Mouse (Mus musculus) limb, embryonic 10.5 days (tissue): Measurements from ENCODE around the gene Terf2. TPM values are rescaled to one million over a fixed set of nuclear protein-coding genes. Genes with fewer than 3 reads are reported as not detected.

ENCODE experiments used
- DNase-seq: peaks from one replicate; pipeline ENCODE4 v3.0.0-alpha.2; 2017; ENCODE audit warnings: low spot score
- H3K27ac ChIP-seq: fragments of 300-500 bp; sonication (generic); 2 replicates; pipeline ENCODE4 v1.5.1; 2016; ENCODE audit warnings: mild to moderate bottlenecking
- H3K27me3 ChIP-seq: fragments of 300-500 bp; sonication (generic); 2 replicates; pipeline ENCODE4 v1.6.1; 2016; ENCODE audit warnings: low read depth, mild to moderate bottlenecking; ENCODE audit not compliant: poor library complexity, severe bottlenecking
- H3K36me3 ChIP-seq: fragments of 300-500 bp; sonication (generic); 2 replicates; pipeline ENCODE4 v1.6.1; 2016; ENCODE audit warnings: mild to moderate bottlenecking, moderate library complexity
- H3K4me1 ChIP-seq: fragments of 300-500 bp; sonication (generic); 2 replicates; pipeline ENCODE4 v1.6.1; 2016
- H3K4me3 ChIP-seq: fragments of 300-500 bp; sonication (generic); 2 replicates; pipeline ENCODE4 v1.5.1; 2016; ENCODE audit warnings: mild to moderate bottlenecking, moderate library complexity
- H3K9me3 ChIP-seq: fragments of 300-500 bp; sonication (generic); replicated peaks from 2 replicates; pipeline ENCODE4 v1.6.1; 2016; ENCODE audit warnings: mild to moderate bottlenecking
- WGBS: fragments of 180-500 bp; shearing (Covaris S2); methylation state at CpG from one replicate; pipeline ENCODE4 v1.1.7; 2016; 5-methylcytosine and 5-hydroxymethylcytosine counted together
- polyA plus RNA-seq: library from polyadenylated mRNA; unstranded; fragments of >200 nt; fragmentation: Nextera tagmentation; extraction: Ambion mirVana; gene quantifications from 2 replicates; pipeline ENCODE4 v1.2.1, GENCODE M21; 2016

Terf2 gene
- polyA plus RNA-seq, 1 experiment from 2014 or later, result 18.1 TPM

GRCm38 (mm10) chr8:107074128-107074527 lies 22.2 kb downstream of the Terf2 start:
- WGBS, result 94% methylated on average over 1 of the region's 1 CpGs
- no peak for DNase-seq
- H3K36me3 ChIP-seq, result peaks cover 99% of the 10 kb centered on the region

GRCm38 (mm10) chr8:107073706-107074105 lies 22.6 kb downstream of the Terf2 start:
- WGBS, result 84% methylated on average over 4 of the region's 4 CpGs

More at GRCm38 (mm10) chr8:107074128-107074527, 22.2 kb downstream of the Terf2 start:
- H3K4me1 ChIP-seq, result peaks cover 4% of the 10 kb centered on the region; the same call in 1 of the 2 replicates
- no peak overlapping the region for H3K27ac ChIP-seq
- no peaks in the 10 kb centered on the region for H3K9me3 ChIP-seq
- H3K4me3 ChIP-seq, result no peak overlapping the region
- no peaks in the 10 kb centered on the region for H3K27me3 ChIP-seq

GRCm38 (mm10) chr8:107065511-107066496 lies 30.5 kb downstream of the Terf2 start, which contains the start of gene Tmed6:
Tmed6 (minus strand) TSS chr8:107065644.
- H3K36me3 ChIP-seq, result peaks cover 26% of the 10 kb centered on the region
- WGBS, result 59% methylated on average over 17 of the region's 17 CpGs
- H3K27me3 ChIP-seq, result no peaks in the 10 kb centered on the region
- H3K27ac ChIP-seq, result no peak within 1 kb of the TSS
- H3K9me3 ChIP-seq, result no peaks in the 10 kb centered on the region
- DNase-seq, result no peak
- no peak within 1 kb of the TSS for H3K4me3 ChIP-seq
- H3K4me1 ChIP-seq, result peaks cover 11% of the 10 kb centered on the region

More at GRCm38 (mm10) chr8:107073706-107074105, 22.6 kb downstream of the Terf2 start:
- H3K27ac ChIP-seq, result no peak overlapping the region
- H3K9me3 ChIP-seq, result no peaks in the 10 kb centered on the region
- no peaks in the 10 kb centered on the region for H3K27me3 ChIP-seq
- no peak for DNase-seq
- H3K4me1 ChIP-seq, result peaks cover 4% of the 10 kb centered on the region; the same call in 1 of the 2 replicates
- H3K4me3 ChIP-seq, result no peak overlapping the region
- H3K36me3 ChIP-seq, result peaks cover 99% of the 10 kb centered on the region

GRCm38 (mm10) chr8:107062613-107063012 lies 33.7 kb downstream of the Terf2 start:
- 88% methylated on average over 1 of the region's 1 CpGs for WGBS
- no peaks in the 10 kb centered on the region for H3K9me3 ChIP-seq
- peaks cover 16% of the 10 kb centered on the region for H3K4me1 ChIP-seq
- H3K4me3 ChIP-seq, result no peak overlapping the region
- H3K36me3 ChIP-seq, result peaks cover 34% of the 10 kb centered on the region
- no peak for DNase-seq
- H3K27me3 ChIP-seq, result no peaks in the 10 kb centered on the region
- H3K27ac ChIP-seq, result no peak overlapping the region

GRCm38 (mm10) chr8:107056973-107057369 lies 39.4 kb downstream of the Terf2 start:
- no peak for DNase-seq
- peak overlapping the region; percentile 89 for H3K27ac ChIP-seq

GRCm38 (mm10) chr8:107056076-107056972 lies 40.0 kb downstream of the Terf2 start, which contains the start of the genes Cog8 and Nip7:
Cog8 (minus strand) TSS chr8:107056689.
Nip7 (plus strand) TSS chr8:107056877.
- H3K4me1 ChIP-seq, result peaks cover 16% of the 10 kb centered on the region
- peak within 1 kb of the TSS; percentile 89 for H3K27ac ChIP-seq
- H3K36me3 ChIP-seq, result peaks cover 73% of the 10 kb centered on the region
- H3K27me3 ChIP-seq, result no peaks in the 10 kb centered on the region
- H3K9me3 ChIP-seq, result no peaks in the 10 kb centered on the region
- peak within 1 kb of the TSS; percentile 82 for H3K4me3 ChIP-seq
- WGBS, result under 1% methylated on average over 88 of the region's 88 CpGs
- peak; percentile 97 for DNase-seq

More at GRCm38 (mm10) chr8:107056973-107057369, 39.4 kb downstream of the Terf2 start:
- Histone ChIP-seq H3K4me3 (peak overlapping the region; percentile 82), H3K36me3 (peaks cover 66% of the 10 kb centered on the region), H3K27me3 (no peaks in the 10 kb centered on the region), H3K9me3 (no peaks in the 10 kb centered on the region), H3K4me1 (peaks cover 16% of the 10 kb centered on the region)
- WGBS, result under 1% methylated on average over 33 of the region's 33 CpGs

GRCm38 (mm10) chr8:107052046-107052445 lies 44.3 kb downstream of the Terf2 start:
- peaks cover 28% of the 10 kb centered on the region for H3K4me1 ChIP-seq
- H3K4me3 ChIP-seq, result no peak overlapping the region
- H3K27ac ChIP-seq, result no peak overlapping the region
- H3K27me3 ChIP-seq, result no peaks in the 10 kb centered on the region
- WGBS, result 97% methylated on average over 8 of the region's 8 CpGs
- H3K36me3 ChIP-seq, result peaks cover 73% of the 10 kb centered on the region
- no peak for DNase-seq
- no peaks in the 10 kb centered on the region for H3K9me3 ChIP-seq

GRCm38 (mm10) chr8:107049480-107049879 lies 46.9 kb downstream of the Terf2 start:
- no peaks in the 10 kb centered on the region for H3K9me3 ChIP-seq
- H3K27me3 ChIP-seq, result no peaks in the 10 kb centered on the region
- H3K27ac ChIP-seq, result no peak overlapping the region; the same call in 1 of the 2 replicates
- peaks cover 23% of the 10 kb centered on the region for H3K4me1 ChIP-seq
- peaks cover 91% of the 10 kb centered on the region for H3K36me3 ChIP-seq
- no peak for DNase-seq
- H3K4me3 ChIP-seq, result peak overlapping the region; percentile 90
- 93% methylated on average over 4 of the region's 4 CpGs for WGBS

GRCm38 (mm10) chr8:107048061-107048941 lies 48.0 kb downstream of the Terf2 start, which contains the start of gene Pdf:
Pdf (minus strand) TSS chr8:107048614.
- DNase-seq, result peak; percentile 85
- peaks cover 23% of the 10 kb centered on the region for H3K4me1 ChIP-seq
- under 1% methylated on average over 87 of the region's 87 CpGs for WGBS
- no peaks in the 10 kb centered on the region for H3K9me3 ChIP-seq
- H3K27me3 ChIP-seq, result no peaks in the 10 kb centered on the region
- peak within 1 kb of the TSS; percentile 90 for H3K4me3 ChIP-seq
- H3K27ac ChIP-seq, result peak within 1 kb of the TSS; percentile 95
- H3K36me3 ChIP-seq, result peaks cover 91% of the 10 kb centered on the region

- Histone ChIP-seq H3K27me3 (no peaks in the 10 kb centered on the region), H3K9me3 (no peaks in the 10 kb centered on the region), H3K27ac (no peak overlapping the region), H3K4me3 (peak overlapping the region; percentile 90; the same call in 1 of the 2 replicates), H3K4me1 (peaks cover 23% of the 10 kb centered on the region), H3K36me3 (peaks cover 91% of the 10 kb centered on the region)
- DNase-seq, result no peak
- WGBS, result 91% methylated on average over 5 of the region's 5 CpGs
Measured at GRCm38 (mm10) chr8:107046976-107047375, 49.4 kb downstream of the Terf2 start.

GRCm38 (mm10) chr8:107045478-107045877 lies 50.9 kb downstream of the Terf2 start:
- 91% methylated on average over 6 of the region's 6 CpGs for WGBS
- peaks cover 23% of the 10 kb centered on the region for H3K4me1 ChIP-seq
- H3K36me3 ChIP-seq, result peaks cover 91% of the 10 kb centered on the region
- H3K27me3 ChIP-seq, result no peaks in the 10 kb centered on the region
- no peak for DNase-seq
- no peak overlapping the region for H3K27ac ChIP-seq
- H3K9me3 ChIP-seq, result no peaks in the 10 kb centered on the region
- H3K4me3 ChIP-seq, result no peak overlapping the region
